Mouse (Mus musculus) T-cell, adult 66 days (primary cell): ENCODE data around the gene Pik3r3. TPM values are rescaled to one million over a fixed set of nuclear protein-coding genes. Genes with fewer than 3 reads are reported as not detected.

ENCODE experiments used
- total RNA-seq, 2 experiments: library from RNA; stranded (reverse); gene quantifications; 3 replicates in 1 of 2; 4 replicates in 1 of 2; pipeline ENCODE4 v1.2.4; 2023

The Pik3r3 gene
- 1 to 10 TPM; 4.8 to 6.2 TPM for total RNA-seq

DNA sequence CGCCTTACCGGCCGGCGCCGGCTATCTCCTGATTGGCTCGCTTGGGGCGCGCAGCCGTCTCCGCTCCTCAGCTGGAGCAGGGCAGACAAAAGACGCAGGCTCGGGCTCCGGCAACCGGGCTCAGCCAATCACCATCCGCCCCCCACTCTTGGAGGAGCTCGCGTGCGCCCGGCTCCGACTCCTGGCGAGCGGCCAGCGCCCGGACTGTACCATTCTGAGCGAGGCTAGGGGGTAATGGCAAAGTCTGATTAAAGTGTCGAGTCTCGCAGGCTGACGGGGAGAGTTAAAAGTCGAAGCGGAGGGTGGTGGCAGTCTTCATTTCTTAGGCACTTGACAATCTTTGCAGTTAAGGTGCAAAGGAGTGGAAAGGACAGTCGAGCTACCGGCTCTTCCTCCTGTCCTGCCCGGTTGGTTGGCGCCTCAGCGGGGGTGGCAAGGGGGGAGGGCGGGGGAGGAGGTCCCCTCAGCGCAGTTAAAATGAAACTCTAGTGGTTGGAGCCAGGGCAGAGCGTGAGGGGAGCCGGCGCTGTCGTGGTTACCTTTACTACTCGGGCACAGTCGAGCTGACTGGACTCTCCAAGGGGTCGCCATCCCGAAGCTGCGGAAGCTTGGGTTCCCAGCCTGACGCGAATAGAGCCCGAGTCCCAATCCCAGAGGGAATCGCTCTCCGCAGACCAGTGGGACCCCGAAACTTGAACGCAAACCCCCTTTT is at the start of gene Pik3r3:
Gene Pik3r3 (plus strand): TSS at position 479 of the 712 bp plus-strand sequence.

DNA sequence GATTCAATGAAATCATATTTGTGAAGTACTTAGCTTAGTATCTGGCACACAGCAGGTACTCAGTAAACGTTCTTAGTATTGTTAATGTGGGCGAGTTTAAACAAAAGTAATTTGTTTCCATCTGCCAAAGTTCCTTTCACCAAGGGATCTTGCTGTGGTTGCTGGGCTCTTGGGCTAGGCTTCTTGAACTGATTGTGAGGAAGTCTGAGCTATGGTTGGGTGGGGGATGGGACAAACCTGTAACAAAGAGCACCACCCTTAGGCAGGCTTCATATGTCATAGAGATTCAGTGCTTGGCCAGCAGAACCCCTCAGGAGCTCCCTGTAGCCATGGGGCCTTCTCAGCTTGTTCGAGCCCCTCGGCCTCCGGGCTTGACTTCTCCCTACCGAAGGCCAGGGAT is 48.3 kb upstream of the Pik3r3 start, which contains the start of the genes 1700042G07Rik and Gm49337:
Gene 1700042G07Rik (plus strand): TSS at position 301 of the 400 bp plus-strand sequence.
Gene Gm49337 (plus strand): TSS at position 313 of the 400 bp plus-strand sequence.

Other genes with a start within 250 kb of the Pik3r3 start
- gene Faah, start 203.7 kb upstream of the Pik3r3 start, total RNA-seq: 100 to 1,000 TPM; 134 to 137 TPM
- gene Nsun4, start 167.7 kb upstream of the Pik3r3 start, total RNA-seq: 10 to 100 TPM; 39.9 to 42.2 TPM
- gene Uqcrh, start 146.5 kb upstream of the Pik3r3 start, total RNA-seq: 100 to 1,000 TPM; 373 to 376 TPM
- 10 to 100 TPM; 28.2 to 33.2 TPM for gene Lrrc41, start 146.3 kb upstream of the Pik3r3 start, total RNA-seq
- gene Rad54l, start 97.9 kb upstream of the Pik3r3 start, total RNA-seq: 1 to 10 TPM in 1 of 2 experiments, under 1 TPM in 1; 0.53 to 1.3 TPM
- 10 to 100 TPM; 29.3 to 33.7 TPM for gene Pomgnt1, start 97.8 kb upstream of the Pik3r3 start, total RNA-seq
- not detected for gene Lurap1, start 70.3 kb upstream of the Pik3r3 start, total RNA-seq
- gene Tspan1, start 54.0 kb upstream of the Pik3r3 start, total RNA-seq: not detected
- not detected for gene 1700042G07Rik, start 48.2 kb upstream of the Pik3r3 start, total RNA-seq
- not detected for gene Gm49337, start 48.2 kb upstream of the Pik3r3 start, total RNA-seq
- 10 to 100 TPM; 30.0 to 31.3 TPM for gene Mast2, start 242.6 kb downstream of the Pik3r3 start, total RNA-seq